Mouse (Mus musculus) G1E (cell line): ENCODE measurements around the gene Podn. TPM values are rescaled to one million over a fixed set of nuclear protein-coding genes. Genes with fewer than 3 reads are reported as not detected.

Source experiments
- ATAC-seq: 2 replicates; pipeline ENCODE4 v1.8.0; 2016; ENCODE audit warnings: mild to moderate bottlenecking; ENCODE audit not compliant: insufficient number of reproducible peaks, poor library complexity, low FRiP score, severe bottlenecking; ENCODE audit errors: extremely low read depth
- DNase-seq: peaks from one replicate; pipeline ENCODE4 v3.0.0; 2012; ENCODE audit warnings: low spot score
- H3K27me3 ChIP-seq: 2 replicates; pipeline ENCODE4 v1.6.1; 2012; ENCODE audit warnings: mild to moderate bottlenecking, low read length, inconsistent platforms; ENCODE audit not compliant: insufficient read depth
- H3K36me3 ChIP-seq: replicated peaks from 2 replicates; pipeline ENCODE3; 2012; ENCODE audit warnings: mild to moderate bottlenecking, inconsistent platforms
- H3K4me1 ChIP-seq: 2 replicates; pipeline ENCODE4 v1.6.1; 2012; ENCODE audit warnings: low read depth, low read length, inconsistent platforms, mixed read lengths; ENCODE audit not compliant: insufficient read depth
- H3K4me3 ChIP-seq: 2 replicates; pipeline ENCODE4 v1.5.1; 2012; ENCODE audit warnings: low read depth, mild to moderate bottlenecking, inconsistent platforms, low read length, moderate library complexity, mixed read lengths
- H3K9me3 ChIP-seq: replicated peaks from 2 replicates; pipeline ENCODE4 v1.6.1; 2012; ENCODE audit warnings: inconsistent platforms
- CTCF ChIP-seq: IDR thresholded peaks from 2 replicates; pipeline ENCODE4 v1.5.1; 2012; ENCODE audit warnings: low read depth, low read length, inconsistent platforms, mixed read lengths
- GATA1 ChIP-seq: IDR thresholded peaks from 2 replicates; pipeline ENCODE4 v1.6.1; 2012; ENCODE audit warnings: borderline replicate concordance, low read length, inconsistent platforms, mixed read lengths
- GATA2 ChIP-seq: IDR thresholded peaks from 2 replicates; pipeline ENCODE4 v1.6.1; 2012; ENCODE audit warnings: low read depth, low read length, inconsistent platforms, borderline replicate concordance
- POLR2AphosphoS5 ChIP-seq: IDR thresholded peaks from 2 replicates; pipeline ENCODE4 v1.6.1; 2012; ENCODE audit warnings: low read depth, low read length, inconsistent platforms; ENCODE audit not compliant: insufficient replicate concordance
- TAL1 ChIP-seq: conservative IDR thresholded peaks from 2 replicates; pipeline ENCODE4 v1.6.1; 2012; ENCODE audit warnings: low read depth, low read length, inconsistent platforms, mixed read lengths
- polyA plus RNA-seq: library from polyadenylated mRNA; stranded (reverse); fragments of >175 nt; gene quantifications from 2 replicates; pipeline ENCODE4 v1.2.3, GENCODE M21; 2012
- total RNA-seq, 2 experiments: library from RNA; stranded (forward) in 1 of 2; stranded (reverse) in 1 of 2; fragments of 200-1000 nt in 1 of 2; fragments of >200 nt in 1 of 2; fragmentation: Nextera tagmentation in 1 of 2; gene quantifications; 2 replicates each; pipeline ENCODE4 v1.2.3; 2014 to 2017

Gene Podn
- total and polyA plus RNA-seq, 3 experiments: not detected

DNA sequence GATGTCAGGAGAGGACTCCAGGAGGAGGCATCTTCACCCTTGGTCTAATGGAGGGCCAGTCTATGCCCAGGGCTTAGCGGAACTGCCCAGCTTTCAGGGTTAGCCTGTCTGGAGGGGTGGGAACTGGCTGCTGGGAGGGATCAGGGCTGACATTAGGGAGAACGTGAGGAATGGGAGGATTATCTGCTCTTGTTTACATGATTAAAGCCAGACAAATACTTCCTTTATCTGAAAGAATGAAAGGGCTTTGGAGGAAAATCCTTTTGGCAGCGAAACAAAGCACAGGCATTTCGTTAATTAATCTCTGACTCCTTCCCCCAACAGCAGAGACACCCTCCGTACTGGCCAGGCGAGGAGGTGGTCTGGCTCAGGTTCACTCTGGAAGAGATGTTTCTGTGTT, 104.4 kb downstream of the Podn start:
- ATAC-seq (no peak), DNase-seq (no peak)
- no peaks in the 10 kb centered on the region for H3K9me3 ChIP-seq
- H3K27me3 ChIP-seq: peaks cover 65% of the 10 kb centered on the region
- peaks cover 3% of the 10 kb centered on the region; the same call in 1 of the 2 replicates for H3K4me1 ChIP-seq
- no peaks in the 10 kb centered on the region for H3K36me3 ChIP-seq
- H3K4me3 ChIP-seq: no peak overlapping the region
- TF ChIP-seq POLR2AphosphoS5: no peak
- no peak for TF ChIP-seq CTCF
- TF ChIP-seq TAL1: no peak
- no peak for TF ChIP-seq GATA2
- TF ChIP-seq GATA1: no peak

DNA sequence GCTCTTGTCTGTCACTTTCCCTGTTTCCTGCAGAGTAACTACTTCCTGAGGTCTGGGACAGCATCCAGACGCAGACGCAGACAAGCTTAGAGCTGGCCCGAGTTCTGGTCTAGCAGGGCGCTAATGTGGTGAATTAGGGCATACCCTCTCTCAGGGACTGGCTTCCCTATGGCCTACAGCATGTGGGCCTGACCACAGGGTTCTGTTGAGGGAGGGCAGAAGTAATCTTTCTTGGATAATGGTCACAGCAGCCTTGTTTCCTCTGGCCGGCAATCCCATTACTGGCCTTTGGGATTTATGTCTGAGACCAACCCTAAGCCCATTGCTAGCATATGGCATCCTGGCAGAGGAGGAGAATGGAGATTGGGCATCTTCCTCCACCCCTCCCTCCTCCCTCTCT, 105.4 kb downstream of the Podn start:
- Histone ChIP-seq H3K4me1 (peaks cover 12% of the 10 kb centered on the region), H3K36me3 (no peaks in the 10 kb centered on the region), H3K9me3 (no peaks in the 10 kb centered on the region), H3K27me3 (peaks cover 67% of the 10 kb centered on the region), H3K4me3 (no peak overlapping the region)
- no peak for ATAC-seq
- DNase-seq: no peak
- no peak for TF ChIP-seq POLR2AphosphoS5
- no peak for TF ChIP-seq CTCF
- no peak for TF ChIP-seq GATA2
- TF ChIP-seq TAL1: no peak
- TF ChIP-seq GATA1: no peak

DNA sequence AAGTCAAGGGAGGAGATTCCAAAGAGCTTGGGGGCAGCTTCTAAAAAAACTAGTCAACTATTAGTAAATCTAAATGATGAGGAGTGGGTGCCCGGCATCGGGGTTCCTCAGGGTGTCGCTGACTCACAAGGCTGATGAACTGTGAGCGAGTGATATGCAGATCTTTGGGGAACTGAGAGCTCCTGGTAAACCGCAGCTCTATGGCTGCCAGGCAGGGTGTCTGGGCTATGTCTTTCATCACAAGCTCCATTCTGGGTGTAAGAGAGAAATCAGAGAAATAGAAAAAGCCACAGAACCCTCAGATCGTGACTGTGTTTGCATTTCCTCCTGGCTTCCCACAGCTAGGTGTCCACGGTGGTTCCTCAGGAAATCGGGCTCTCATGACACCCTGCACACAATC, 107.3 kb downstream of the Podn start:
- no peak for DNase-seq
- Histone ChIP-seq H3K4me1 (peaks cover 16% of the 10 kb centered on the region), H3K27me3 (peaks cover 70% of the 10 kb centered on the region), H3K9me3 (no peaks in the 10 kb centered on the region), H3K4me3 (no peak overlapping the region), H3K36me3 (no peaks in the 10 kb centered on the region)
- TF ChIP-seq CTCF (no peak), GATA1 (no peak), POLR2AphosphoS5 (no peak)
- ATAC-seq: no peak

DNA sequence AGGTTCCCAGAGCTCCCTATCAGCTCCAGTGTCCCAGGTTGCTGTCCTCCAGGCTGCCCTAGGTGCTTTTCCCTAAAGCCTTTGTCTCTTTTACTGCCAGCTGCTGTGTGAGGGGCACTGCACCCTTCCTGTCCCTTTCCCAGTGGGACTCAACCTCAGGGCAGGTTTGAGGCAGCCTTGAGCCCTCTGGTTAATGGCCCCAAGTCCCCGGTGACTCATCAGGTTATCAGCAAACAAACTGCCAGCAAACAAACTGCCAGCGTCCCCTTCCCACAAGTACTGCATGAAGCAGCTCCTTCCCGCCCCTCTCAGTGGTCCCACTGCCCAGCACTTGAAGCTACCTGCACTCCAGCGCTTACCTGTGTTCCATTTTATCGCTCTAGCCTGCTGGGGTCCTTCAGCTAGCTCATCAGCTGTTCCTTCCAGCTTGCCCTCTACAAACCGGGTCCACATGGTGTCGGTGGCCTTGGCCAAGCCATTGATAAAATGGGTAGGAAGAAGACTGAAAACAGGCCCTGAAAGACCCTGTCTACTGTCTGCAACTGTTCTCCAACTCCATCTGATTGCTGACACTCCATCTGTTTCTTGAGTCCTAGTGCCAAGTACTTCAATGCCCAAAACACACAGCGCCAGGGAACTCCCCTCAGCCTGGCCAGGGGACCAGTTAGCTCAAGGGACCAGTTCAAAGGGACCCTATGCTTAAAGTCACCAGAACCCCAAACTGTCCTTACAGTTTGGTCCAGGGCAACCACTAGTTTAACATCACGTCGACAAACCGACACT, 109.7 kb downstream of the Podn start:
- Histone ChIP-seq H3K36me3 (no peaks in the 10 kb centered on the region), H3K4me3 (no peak overlapping the region), H3K27me3 (peaks cover 51% of the 10 kb centered on the region), H3K9me3 (no peaks in the 10 kb centered on the region), H3K4me1 (peaks cover 26% of the 10 kb centered on the region)
- TF ChIP-seq POLR2AphosphoS5 (no peak), CTCF (no peak), GATA2 (no peak), TAL1 (no peak), GATA1 (no peak)
- ATAC-seq: no peak
- no peak for DNase-seq

DNA sequence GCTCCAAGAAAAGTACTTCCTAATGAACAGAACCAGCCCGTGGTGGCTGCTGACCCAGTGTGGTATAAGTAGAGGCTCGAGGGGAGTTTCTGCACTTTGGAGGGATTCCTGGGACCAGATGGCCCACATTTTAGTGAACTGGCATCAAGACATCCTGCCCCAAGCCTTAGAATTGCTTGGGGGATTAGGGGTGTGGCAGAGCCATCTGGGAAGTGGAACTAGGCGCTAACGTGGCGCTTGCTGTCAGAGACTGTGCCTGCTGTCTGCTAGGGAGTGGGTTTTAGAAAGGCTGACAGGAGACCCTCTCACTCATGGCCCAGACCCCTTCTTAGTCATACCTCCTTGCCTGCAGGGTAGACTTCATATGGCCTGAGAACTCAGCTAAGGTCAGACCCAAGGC, 110.4 kb downstream of the Podn start:
- Histone ChIP-seq H3K36me3 (no peaks in the 10 kb centered on the region), H3K4me3 (no peak overlapping the region), H3K9me3 (no peaks in the 10 kb centered on the region), H3K4me1 (peaks cover 33% of the 10 kb centered on the region), H3K27me3 (peaks cover 48% of the 10 kb centered on the region)
- no peak for ATAC-seq
- TF ChIP-seq GATA2 (no peak), CTCF (no peak), GATA1 (no peak), TAL1 (no peak), POLR2AphosphoS5 (no peak)
- no peak for DNase-seq

DNA sequence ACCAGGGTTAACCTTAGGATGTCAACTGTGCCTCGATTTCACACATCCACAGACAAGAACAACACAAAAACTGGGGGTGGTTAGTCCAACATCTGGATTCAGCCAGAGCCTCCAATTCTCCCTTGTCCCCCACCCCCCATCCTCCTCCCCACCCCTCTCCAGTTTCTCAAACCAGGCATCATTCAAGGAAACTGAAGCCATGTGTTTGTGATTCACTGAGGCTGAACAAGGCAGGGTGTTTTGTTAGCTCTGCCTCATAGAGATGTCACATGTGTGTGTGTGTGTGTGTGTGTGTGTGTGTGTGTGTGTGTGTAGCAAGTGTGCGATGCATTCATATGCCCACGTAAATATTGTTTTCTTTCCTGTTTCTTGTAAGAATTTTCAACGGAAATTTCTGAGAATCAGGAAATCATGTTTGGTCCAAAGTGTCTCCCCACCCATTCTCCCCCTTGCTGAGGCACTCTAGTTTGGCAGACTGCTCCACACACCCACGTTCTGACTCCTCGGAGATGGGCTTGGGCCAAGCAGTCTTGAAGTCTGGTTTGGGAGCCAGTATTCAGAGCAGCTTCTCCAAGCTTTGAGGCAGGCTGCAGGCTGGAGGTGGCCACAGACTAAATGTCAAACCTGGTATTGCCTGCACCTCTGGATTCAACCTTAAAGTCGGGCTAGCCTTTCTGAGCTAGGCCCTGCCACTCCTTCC, 111.8 kb downstream of the Podn start:
- TF ChIP-seq TAL1 (no peak), CTCF (no peak), GATA2 (no peak), GATA1 (no peak), POLR2AphosphoS5 (no peak)
- DNase-seq (no peak), ATAC-seq (no peak)
- H3K27me3 ChIP-seq: peaks cover 42% of the 10 kb centered on the region
- H3K36me3 ChIP-seq: no peaks in the 10 kb centered on the region
- H3K4me1 ChIP-seq: peaks cover 34% of the 10 kb centered on the region
- H3K9me3 ChIP-seq: no peaks in the 10 kb centered on the region
- H3K4me3 ChIP-seq: no peak overlapping the region
